Mouse (Mus musculus): ENCODE measurements around the gene Nhsl1.

GRCm38 (mm10) chr10:18365432-18365831, 46.6 kb downstream of the Nhsl1 start:
- TF ChIP-seq POLR2A (IDR thresholded peaks at IDR 0.05; ENCODE audit: low read depth, low read length) (no peak), CTCF (IDR thresholded peaks at IDR 0.05; ENCODE audit: extremely low read depth, insufficient read length, insufficient replicate concordance, low read depth, low read length) (no peak)
